Mouse (Mus musculus) forelimb bud, embryonic 11.5 days (tissue): Measurements from ENCODE around the gene Sec24a.
A peak's percentile ranks its signal among the peaks of the same experiment; 100 is the strongest.
"Not testable (repeated sequence)": the region's sequence is repeated elsewhere in the genome, so short reads cannot be mapped to it uniquely, and the experiment has no call there.

ENCODE experiments used
- DNase-seq: peaks from one replicate; pipeline ENCODE4 v3.0.0-alpha.2; 2012; ENCODE audit warnings: low read depth, low spot score

The Sec24a gene

GRCm38 (mm10) chr11:51763213-51763907 is at the start of gene Sec24a, which contains the start of gene Sar1b:
Sec24a (minus strand) TSS chr11:51763634.
Sar1b (plus strand) TSS chr11:51763687.
- peak; percentile 74 for DNase-seq

GRCm38 (mm10) chr11:51812022-51812546 is 48.6 kb upstream of the Sec24a start:
- no peak for DNase-seq

- no peak for DNase-seq
Observed at GRCm38 (mm10) chr11:51811230-51811629, 47.8 kb upstream of the Sec24a start.

GRCm38 (mm10) chr11:51809632-51810224 is 46.3 kb upstream of the Sec24a start:
- peak; percentile 21 for DNase-seq

- DNase-seq, result no peak
Observed at GRCm38 (mm10) chr11:51807108-51807879, 43.9 kb upstream of the Sec24a start.

- DNase-seq, result peak; percentile 61
Observed at GRCm38 (mm10) chr11:51805221-51805981, 42.0 kb upstream of the Sec24a start.

- DNase-seq, result no peak
Observed at GRCm38 (mm10) chr11:51800634-51801325, 37.3 kb upstream of the Sec24a start.

GRCm38 (mm10) chr11:51796272-51796671 is 32.8 kb upstream of the Sec24a start:
- DNase-seq, result no peak

- DNase-seq, result no peak
Observed at GRCm38 (mm10) chr11:51790662-51791061, 27.2 kb upstream of the Sec24a start.

- not testable (repeated sequence) for DNase-seq
Observed at GRCm38 (mm10) chr11:51789735-51790134, 26.3 kb upstream of the Sec24a start.

GRCm38 (mm10) chr11:51785926-51786325 is 22.5 kb upstream of the Sec24a start:
- DNase-seq, result peak; percentile 49

GRCm38 (mm10) chr11:51782721-51783120 is 19.3 kb upstream of the Sec24a start:
- no peak for DNase-seq

GRCm38 (mm10) chr11:51780773-51781267 is 17.4 kb upstream of the Sec24a start:
- no peak for DNase-seq

GRCm38 (mm10) chr11:51777478-51777877 is 14.0 kb upstream of the Sec24a start:
- no peak for DNase-seq

- no peak for DNase-seq
Observed at GRCm38 (mm10) chr11:51775507-51775906, 12.1 kb upstream of the Sec24a start.

GRCm38 (mm10) chr11:51768296-51768695 is 4.9 kb upstream of the Sec24a start:
- DNase-seq, result no peak

GRCm38 (mm10) chr11:51767579-51768220 is 4.3 kb upstream of the Sec24a start:
- no peak for DNase-seq

GRCm38 (mm10) chr11:51764816-51765215 is 1.4 kb upstream of the Sec24a start:
- DNase-seq, result no peak

- DNase-seq, result no peak
Observed at GRCm38 (mm10) chr11:51763955-51764354, 521 bp upstream of the Sec24a start.

GRCm38 (mm10) chr11:51761241-51761640 is 2.2 kb downstream of the Sec24a start:
- no peak for DNase-seq
